Mouse (Mus musculus): ENCODE data around the gene Cyp4v3.

- TF ChIP-seq CTCF (IDR thresholded peaks at IDR 0.05; ENCODE audit: control insufficient read depth, insufficient read depth, low read length) (no peak), POLR2A (IDR thresholded peaks at IDR 0.05; ENCODE audit: borderline replicate concordance, control insufficient read depth, low read depth, low read length) (no peak)
Observed at GRCm38 (mm10) chr8:45355809-45356208, 22.8 kb upstream of the Cyp4v3 start.

Measured in bone marrow, adult 2 months (tissue).